Mouse (Mus musculus) heart, embryonic 12.5 days (tissue): ENCODE data around the gene Slc26a11. TPM values are rescaled to one million over a fixed set of nuclear protein-coding genes. Genes with fewer than 3 reads are reported as not detected.

Experiments
- ATAC-seq: fragments of 200-750 bp; cut with Nextera tagmentation; 2 replicates; pipeline ENCODE4 v1.8.0; 2017; ENCODE audit warnings: moderate TSS enrichment, moderate library complexity; ENCODE audit not compliant: insufficient number of reproducible peaks, low FRiP score
- H3K27ac ChIP-seq: fragments of 300-500 bp; sonication (generic); 2 replicates; pipeline ENCODE4 v1.5.1; 2016; ENCODE audit warnings: mild to moderate bottlenecking, moderate library complexity; ENCODE audit not compliant: poor library complexity, severe bottlenecking
- H3K27me3 ChIP-seq: fragments of 300-500 bp; sonication (generic); replicated peaks from 2 replicates; pipeline ENCODE4 v1.6.1; 2016; ENCODE audit warnings: mild to moderate bottlenecking, moderate library complexity
- H3K36me3 ChIP-seq: fragments of 300-500 bp; sonication (generic); 2 replicates; pipeline ENCODE4 v1.6.1; 2016; ENCODE audit warnings: mild to moderate bottlenecking, moderate library complexity
- H3K4me1 ChIP-seq: fragments of 300-500 bp; sonication (generic); replicated peaks from 2 replicates; pipeline ENCODE4 v1.6.1; 2016; ENCODE audit warnings: mild to moderate bottlenecking
- H3K4me2 ChIP-seq: fragments of 300-500 bp; sonication (generic); 2 replicates; pipeline ENCODE4 v1.6.1; 2016; ENCODE audit warnings: mild to moderate bottlenecking, moderate library complexity
- H3K4me3 ChIP-seq: fragments of 300-500 bp; sonication (generic); 2 replicates; pipeline ENCODE4 v1.5.1; 2016; ENCODE audit warnings: mild to moderate bottlenecking
- H3K9ac ChIP-seq: fragments of 300-500 bp; sonication (generic); 2 replicates; pipeline ENCODE4 v1.6.1; 2016; ENCODE audit warnings: mild to moderate bottlenecking, moderate library complexity
- H3K9me3 ChIP-seq: fragments of 300-500 bp; sonication (generic); replicated peaks from 2 replicates; pipeline ENCODE4 v1.6.1; 2016; ENCODE audit warnings: mild to moderate bottlenecking, moderate library complexity
- WGBS: fragments of 180-500 bp; shearing (Covaris S2); methylation state at CpG from one replicate; pipeline ENCODE4 v1.1.7; 2016; 5-methylcytosine and 5-hydroxymethylcytosine counted together
- polyA plus RNA-seq: library from polyadenylated mRNA; unstranded; fragments of >200 nt; fragmentation: Nextera tagmentation; extraction: Ambion mirVana; gene quantifications from 2 replicates; pipeline ENCODE4 v1.2.1, GENCODE M21; 2016

Slc26a11 gene
- polyA plus RNA-seq, result 9.8 and 10.8 TPM in 2 replicates

DNA sequence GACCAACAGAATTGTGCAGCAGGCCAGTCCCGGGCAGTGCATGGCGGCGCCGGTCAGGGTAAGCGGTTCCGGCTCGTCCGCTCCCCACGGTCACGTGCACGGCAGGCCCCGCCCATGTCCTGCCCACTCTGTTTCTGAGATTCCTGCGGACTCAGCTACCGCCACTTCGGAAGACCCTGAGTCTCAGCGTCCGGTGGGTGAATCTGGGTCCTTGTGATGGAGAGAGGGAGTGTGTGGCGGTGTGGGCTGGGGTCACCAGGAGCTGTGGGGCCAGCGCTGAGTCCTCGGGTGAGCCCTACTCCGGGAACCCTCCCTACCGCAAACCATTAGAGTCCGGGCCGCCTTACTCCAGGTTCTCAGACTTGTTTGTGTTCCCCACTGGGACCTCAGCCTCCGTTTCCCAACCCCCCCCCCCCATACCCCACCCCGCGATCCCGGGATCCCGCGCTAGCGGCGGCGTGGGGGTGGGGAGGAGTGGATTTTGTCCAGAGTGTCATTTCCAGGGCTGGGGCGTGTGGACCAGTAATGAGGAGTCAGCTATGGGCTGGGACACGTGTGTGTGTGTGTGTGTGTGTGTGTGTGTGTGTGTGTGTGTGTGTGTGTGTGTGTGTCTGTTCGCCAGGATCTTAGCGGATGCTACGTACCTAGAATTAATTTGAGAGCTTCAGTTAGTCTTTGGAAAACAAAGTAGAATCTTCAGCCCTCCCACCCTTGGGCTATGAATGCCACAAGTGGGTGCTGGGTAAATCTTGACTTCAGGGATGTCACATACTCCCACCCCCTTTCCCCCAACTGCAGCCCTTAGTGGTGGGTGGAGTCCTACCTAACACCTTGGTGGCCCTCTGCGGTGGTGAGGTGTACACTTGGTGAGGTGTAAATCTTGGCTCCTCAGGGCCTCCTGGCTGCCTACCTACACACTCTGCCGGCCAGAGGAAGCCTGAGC, at the start of gene Slc26a11, which contains the start of gene Sgsh:
TSS of gene Slc26a11 (plus strand) at position 115 of the 943 bp plus-strand sequence.
TSS of gene Sgsh (minus strand) at position 94 of the 943 bp plus-strand sequence.
- Histone ChIP-seq H3K4me2 (peak within 1 kb of the TSS; percentile 82), H3K9me3 (no peaks in the 10 kb centered on the region), H3K27me3 (0 out of 2 replicates have a peak, but pooled peaks cover 9% of the 10 kb centered on the region), H3K4me1 (peaks cover 25% of the 10 kb centered on the region), H3K9ac (peak within 1 kb of the TSS; percentile 79), H3K4me3 (peak within 1 kb of the TSS; percentile 64), H3K27ac (peak within 1 kb of the TSS; percentile 76), H3K36me3 (peaks cover 27% of the 10 kb centered on the region)
- WGBS, result 2% methylated on average over 38 of the region's 40 CpGs
- ATAC-seq, result peak; percentile 93

DNA sequence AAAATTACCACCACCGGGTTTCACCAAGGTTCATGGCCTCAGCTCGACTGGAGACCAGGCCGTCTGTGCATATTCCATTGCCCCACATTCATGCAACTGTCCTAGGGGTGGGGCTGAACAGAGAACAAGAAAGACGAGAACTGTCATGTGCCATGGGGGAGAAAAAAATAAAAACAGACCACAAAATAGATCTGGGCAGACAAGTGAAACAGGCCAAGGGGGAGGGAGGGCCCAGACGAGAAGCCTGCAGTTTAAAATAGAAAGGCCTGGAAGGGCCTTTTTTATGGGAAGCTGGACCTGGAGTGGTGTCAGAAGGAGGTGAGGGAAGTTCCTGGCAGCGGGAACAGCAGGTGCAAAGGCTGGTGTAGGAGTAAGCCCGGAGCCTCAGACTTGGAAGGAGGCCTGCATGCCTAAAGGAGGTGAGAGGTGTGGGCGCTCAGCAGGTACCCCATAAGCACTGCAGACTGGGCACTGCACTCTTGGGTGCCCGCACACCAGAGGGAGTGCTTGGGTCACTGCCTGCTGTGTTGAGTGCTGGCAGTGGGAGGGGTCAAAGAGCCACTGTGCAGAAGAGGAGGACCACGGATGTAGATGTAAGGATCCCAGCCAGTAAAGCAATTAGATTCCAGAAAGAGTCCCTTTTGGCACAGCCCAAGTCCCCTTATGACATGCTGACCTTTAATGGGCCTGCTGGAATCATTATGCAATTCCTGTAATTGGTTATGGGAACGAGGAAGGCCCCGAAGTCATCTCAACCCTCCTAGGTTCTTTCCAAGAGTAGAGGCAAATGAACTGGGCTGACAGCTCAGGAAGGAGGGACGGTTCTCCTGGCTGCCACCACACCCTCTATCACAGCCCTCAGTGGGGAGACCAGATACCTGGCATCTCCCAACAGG, 48.3 kb upstream of the Slc26a11 start:
- Histone ChIP-seq H3K27me3 (peaks cover 40% of the 10 kb centered on the region), H3K9me3 (no peaks in the 10 kb centered on the region), H3K9ac (0 out of 2 replicates have a peak overlapping the region, but pooled peaks have one; percentile 24), H3K27ac (peak overlapping the region; percentile 88), H3K4me2 (peak overlapping the region; percentile 29; the same call in 1 of the 2 replicates), H3K4me1 (peaks cover 24% of the 10 kb centered on the region), H3K36me3 (no peaks in the 10 kb centered on the region), H3K4me3 (no peak overlapping the region)
- 48% methylated on average over 13 of the region's 13 CpGs for WGBS
- ATAC-seq, result peak; percentile 22; the same call in 1 of the 2 replicates

DNA sequence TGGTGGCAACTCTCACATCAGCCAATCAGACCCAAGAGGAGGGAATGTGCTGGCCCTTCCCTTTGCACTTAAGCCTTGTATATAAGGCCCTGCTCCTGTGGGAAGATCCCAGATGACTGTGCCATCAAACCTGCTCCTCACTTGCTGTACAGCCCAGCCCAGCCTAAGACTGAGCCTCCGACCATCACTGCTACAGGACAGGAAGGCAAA, 47.8 kb upstream of the Slc26a11 start, which contains the start of gene Card14:
TSS of gene Card14 (plus strand) at position 111 of the 210 bp plus-strand sequence.
- peak within 1 kb of the TSS; percentile 29 for H3K4me2 ChIP-seq
- H3K27ac ChIP-seq, result peak within 1 kb of the TSS; percentile 88
- ATAC-seq, result no peak
- peaks cover 24% of the 10 kb centered on the region for H3K4me1 ChIP-seq
- 0 out of 2 replicates have a peak within 1 kb of the TSS, but pooled peaks have one; percentile 24 for H3K9ac ChIP-seq
- H3K9me3 ChIP-seq, result no peaks in the 10 kb centered on the region
- H3K36me3 ChIP-seq, result no peaks in the 10 kb centered on the region
- H3K27me3 ChIP-seq, result peaks cover 40% of the 10 kb centered on the region
- 52% methylated on average over 1 of the region's 1 CpGs for WGBS
- H3K4me3 ChIP-seq, result no peak within 1 kb of the TSS

DNA sequence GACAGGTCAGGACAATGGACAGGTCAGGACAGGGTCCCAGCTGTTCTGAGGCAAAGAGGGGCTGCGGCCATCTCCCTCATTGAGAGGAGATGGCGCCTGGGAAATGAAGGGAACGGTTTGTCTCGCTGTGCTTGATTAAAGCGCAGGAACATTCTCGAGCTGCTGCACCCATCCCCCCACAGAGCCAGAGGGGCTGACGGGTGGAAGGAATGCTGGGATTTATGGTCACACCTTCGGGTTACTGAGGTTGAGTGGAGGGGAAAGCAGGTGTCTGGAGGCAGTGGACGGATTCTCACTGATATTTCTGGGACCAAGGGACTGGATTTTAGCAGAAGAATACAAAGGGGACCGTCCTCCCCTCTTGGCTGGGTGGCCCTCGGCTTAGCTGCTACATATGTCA, 47.4 kb upstream of the Slc26a11 start:
- Histone ChIP-seq H3K4me3 (no peak overlapping the region), H3K27me3 (peaks cover 40% of the 10 kb centered on the region), H3K4me2 (peak overlapping the region; percentile 24; the same call in 1 of the 2 replicates), H3K4me1 (peaks cover 24% of the 10 kb centered on the region), H3K9ac (no peak overlapping the region), H3K27ac (peak overlapping the region; percentile 88), H3K36me3 (no peaks in the 10 kb centered on the region), H3K9me3 (no peaks in the 10 kb centered on the region)
- WGBS, result 24% methylated on average over 11 of the region's 11 CpGs
- no peak for ATAC-seq

DNA sequence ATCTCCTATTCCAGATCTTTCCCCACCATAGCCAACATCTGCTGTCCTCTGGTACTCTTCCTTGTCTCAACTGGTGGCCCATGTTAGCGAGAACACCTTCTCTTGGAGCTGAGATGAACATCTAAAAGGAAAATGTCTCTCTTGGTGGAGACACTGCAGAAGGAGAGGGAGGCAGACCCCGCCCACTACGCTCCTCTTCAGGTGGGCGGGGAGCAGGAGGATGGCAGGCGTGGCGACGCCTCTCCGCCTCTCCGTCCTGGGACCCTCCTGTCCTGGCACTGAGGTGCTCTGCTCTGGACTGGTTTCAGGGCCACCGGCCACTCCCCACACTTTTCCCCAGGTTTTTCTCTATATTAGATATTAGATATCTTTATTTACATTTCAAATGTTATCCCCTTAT, 44.7 kb upstream of the Slc26a11 start:
- ATAC-seq, result no peak
- Histone ChIP-seq H3K9me3 (no peaks in the 10 kb centered on the region), H3K4me3 (no peak overlapping the region), H3K36me3 (no peaks in the 10 kb centered on the region), H3K9ac (no peak overlapping the region), H3K4me2 (no peak overlapping the region), H3K4me1 (peaks cover 23% of the 10 kb centered on the region), H3K27me3 (peaks cover 22% of the 10 kb centered on the region), H3K27ac (no peak overlapping the region)
- 17% methylated on average over 10 of the region's 10 CpGs for WGBS

DNA sequence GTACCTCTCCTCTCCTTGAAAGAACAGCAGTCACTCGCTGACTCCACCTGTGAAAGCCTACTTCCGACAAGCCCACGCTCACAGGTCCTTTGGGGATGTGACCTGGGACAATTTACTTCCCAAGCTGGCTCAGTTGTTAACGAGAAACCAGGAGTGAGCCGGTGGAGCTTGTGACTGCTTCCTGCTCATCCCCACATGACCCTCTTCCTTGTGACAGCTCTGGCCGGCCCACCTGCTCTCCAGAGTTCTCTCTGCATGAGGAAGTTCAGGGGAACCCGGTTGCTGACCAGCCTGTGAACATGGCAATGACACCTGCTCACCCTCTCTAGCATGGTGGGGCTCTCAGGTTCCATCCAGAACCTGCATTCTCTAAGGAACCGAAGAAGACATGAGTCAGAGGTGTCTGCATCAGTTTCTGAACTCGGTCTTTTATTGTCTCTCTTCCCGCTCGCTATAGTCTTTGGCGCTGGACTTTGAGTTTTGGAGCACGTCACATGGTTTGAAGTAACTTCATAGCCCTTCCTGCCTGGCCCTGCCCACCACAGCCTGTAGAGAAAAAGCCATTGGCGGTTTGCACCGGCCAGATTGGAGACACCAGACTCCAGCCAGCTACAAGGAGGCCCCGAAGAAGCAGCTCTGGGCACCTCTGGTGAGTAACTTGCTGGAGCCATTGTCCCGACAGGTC, 41.0 kb upstream of the Slc26a11 start:
- no peaks in the 10 kb centered on the region for H3K36me3 ChIP-seq
- H3K27me3 ChIP-seq, result peaks cover 22% of the 10 kb centered on the region
- 68% methylated on average over 17 of the region's 17 CpGs for WGBS
- no peak overlapping the region for H3K4me3 ChIP-seq
- no peaks in the 10 kb centered on the region for H3K9me3 ChIP-seq
- H3K27ac ChIP-seq, result no peak overlapping the region
- H3K4me2 ChIP-seq, result no peak overlapping the region
- no peak overlapping the region for H3K9ac ChIP-seq
- H3K4me1 ChIP-seq, result no peaks in the 10 kb centered on the region
- no peak for ATAC-seq

DNA sequence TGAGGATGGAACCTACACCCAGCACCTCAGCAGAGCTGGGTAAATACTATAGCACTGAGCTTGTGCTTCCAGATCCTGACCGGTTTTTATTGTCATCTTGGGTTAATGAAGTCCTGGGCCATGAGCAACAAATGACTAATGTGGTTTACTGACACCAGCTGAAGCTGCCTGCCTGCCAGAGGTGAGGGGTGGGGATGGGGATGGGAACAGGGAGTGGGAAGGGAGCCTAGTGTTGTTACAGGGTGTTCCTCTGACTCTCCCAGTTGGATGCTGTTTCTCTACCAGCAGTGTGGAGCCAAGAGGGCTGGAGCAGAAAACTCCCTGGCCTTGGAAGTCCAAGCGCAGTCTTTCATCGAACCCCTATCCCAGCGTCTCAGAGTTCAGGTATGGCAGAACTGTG, 38.6 kb upstream of the Slc26a11 start:
- Histone ChIP-seq H3K27ac (no peak overlapping the region), H3K36me3 (no peaks in the 10 kb centered on the region), H3K9ac (no peak overlapping the region), H3K4me3 (no peak overlapping the region), H3K4me2 (no peak overlapping the region), H3K9me3 (no peaks in the 10 kb centered on the region), H3K4me1 (no peaks in the 10 kb centered on the region), H3K27me3 (peaks cover 6% of the 10 kb centered on the region; the same call in 1 of the 2 replicates)
- 82% methylated on average over 4 of the region's 4 CpGs for WGBS
- no peak for ATAC-seq

DNA sequence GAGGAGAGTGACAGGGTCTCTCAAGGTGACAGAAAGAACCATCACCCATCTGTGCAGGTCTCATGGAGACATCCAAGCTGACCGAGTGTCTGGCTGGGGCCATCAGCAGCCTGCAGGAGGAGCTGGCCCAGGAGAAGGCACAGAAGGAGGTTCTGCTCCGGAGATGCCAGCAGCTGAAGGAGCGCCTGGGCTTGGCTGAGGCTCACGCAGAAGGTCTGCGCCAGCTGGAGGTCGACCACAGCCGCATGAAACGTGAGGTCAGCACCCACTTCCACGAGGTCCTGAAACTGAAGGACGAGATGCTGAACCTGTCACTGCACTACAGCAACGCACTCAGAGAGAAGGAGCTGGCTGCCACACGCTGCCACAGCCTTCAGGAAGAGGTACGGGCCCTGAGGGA, 32.8 kb upstream of the Slc26a11 start:
- Histone ChIP-seq H3K4me2 (no peak overlapping the region), H3K9ac (no peak overlapping the region), H3K9me3 (peaks cover 5% of the 10 kb centered on the region; the same call in 1 of the 2 replicates), H3K4me1 (no peaks in the 10 kb centered on the region), H3K36me3 (no peaks in the 10 kb centered on the region), H3K4me3 (no peak overlapping the region), H3K27me3 (peaks cover 18% of the 10 kb centered on the region), H3K27ac (no peak overlapping the region)
- no peak for ATAC-seq
- 72% methylated on average over 13 of the region's 13 CpGs for WGBS

DNA sequence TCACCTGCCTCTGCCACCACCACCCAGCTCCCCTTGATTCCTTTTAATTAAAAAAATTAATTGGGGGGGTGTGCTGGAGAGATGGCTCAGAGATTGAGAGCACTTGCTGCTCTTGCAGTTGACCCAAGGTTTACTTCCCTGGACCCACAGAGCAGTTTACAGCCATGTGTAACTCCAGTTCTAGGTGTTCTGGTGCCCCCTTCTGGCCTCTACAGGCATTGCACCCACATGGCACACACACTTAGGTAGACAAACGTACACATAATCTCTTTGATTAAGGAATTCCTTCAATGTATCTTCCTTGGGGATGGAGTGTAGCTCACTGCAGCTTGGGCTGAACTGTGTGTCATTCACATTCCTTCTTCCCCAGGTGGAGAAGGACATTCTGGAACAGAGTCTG, 30.3 kb upstream of the Slc26a11 start:
- Histone ChIP-seq H3K4me1 (no peaks in the 10 kb centered on the region), H3K4me2 (no peak overlapping the region), H3K27ac (no peak overlapping the region), H3K36me3 (no peaks in the 10 kb centered on the region), H3K4me3 (no peak overlapping the region), H3K9me3 (peaks cover 5% of the 10 kb centered on the region; the same call in 1 of the 2 replicates), H3K27me3 (peaks cover 29% of the 10 kb centered on the region), H3K9ac (no peak overlapping the region)
- 60% methylated on average over 1 of the region's 1 CpGs for WGBS
- ATAC-seq, result no peak

DNA sequence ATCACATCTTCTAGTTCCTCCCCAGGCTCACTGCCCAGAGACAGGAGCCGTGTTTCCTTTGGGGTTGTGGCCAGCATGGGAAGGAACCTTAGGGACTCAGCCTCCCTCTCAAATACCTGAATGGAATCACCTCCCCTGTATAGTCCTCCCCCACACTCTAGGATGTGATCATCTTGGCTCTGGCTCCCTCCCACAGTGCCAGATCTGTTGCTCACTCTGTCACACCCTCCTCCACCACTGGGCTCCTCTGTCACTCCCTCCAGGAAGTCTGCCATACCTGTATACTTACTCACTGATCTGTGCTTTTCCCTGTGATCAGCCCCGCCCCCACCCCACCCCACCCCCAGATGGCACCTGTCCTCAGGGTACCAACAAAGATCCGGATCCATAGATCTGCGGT, 24.8 kb upstream of the Slc26a11 start:
- Histone ChIP-seq H3K27me3 (peaks cover 44% of the 10 kb centered on the region), H3K27ac (no peak overlapping the region), H3K4me3 (no peak overlapping the region), H3K4me2 (no peak overlapping the region), H3K9ac (no peak overlapping the region), H3K36me3 (no peaks in the 10 kb centered on the region), H3K9me3 (no peaks in the 10 kb centered on the region), H3K4me1 (no peaks in the 10 kb centered on the region)
- no peak for ATAC-seq
- 58% methylated on average over 4 of the region's 4 CpGs for WGBS
